Mouse (Mus musculus) urinary bladder, postnatal 36 days (tissue): ENCODE measurements around the gene Jmjd4.

ENCODE experiments used
- DNase-seq, 2 experiments: peaks; one replicate each; pipeline ENCODE4 v3.0.0; 2022; ENCODE audit warnings: low spot score in 2 of 2, mixed read lengths in 1 of 2

Gene Jmjd4

GRCm38 (mm10) chr11:59449741-59450229 is at the start of gene Jmjd4:
Jmjd4 (plus strand) TSS chr11:59450045.
- peak; percentile 90 to 91 for DNase-seq

GRCm38 (mm10) chr11:59400876-59401275 is 49.0 kb upstream of the Jmjd4 start:
- no peak for DNase-seq

GRCm38 (mm10) chr11:59405761-59406160 is 44.1 kb upstream of the Jmjd4 start:
- no peak for DNase-seq

- no peak for DNase-seq
Observed at GRCm38 (mm10) chr11:59410851-59411250, 39.0 kb upstream of the Jmjd4 start.

- DNase-seq = no peak
Observed at GRCm38 (mm10) chr11:59412058-59412457, 37.8 kb upstream of the Jmjd4 start.

- DNase-seq = no peak
Observed at GRCm38 (mm10) chr11:59412999-59413863, 36.6 kb upstream of the Jmjd4 start.

- DNase-seq = no peak
Observed at GRCm38 (mm10) chr11:59418708-59419107, 31.1 kb upstream of the Jmjd4 start.

GRCm38 (mm10) chr11:59421436-59421835 is 28.4 kb upstream of the Jmjd4 start:
- no peak for DNase-seq

GRCm38 (mm10) chr11:59421967-59422366 is 27.9 kb upstream of the Jmjd4 start:
- DNase-seq = peak; percentile 56 to 70

GRCm38 (mm10) chr11:59423010-59423588 is 26.7 kb upstream of the Jmjd4 start:
- DNase-seq = no peak

- no peak for DNase-seq
Observed at GRCm38 (mm10) chr11:59425671-59426101, 24.2 kb upstream of the Jmjd4 start.

- no peak for DNase-seq
Observed at GRCm38 (mm10) chr11:59428057-59428660, 21.7 kb upstream of the Jmjd4 start.

- DNase-seq = no peak
Observed at GRCm38 (mm10) chr11:59429959-59430358, 19.9 kb upstream of the Jmjd4 start.

- no peak for DNase-seq
Observed at GRCm38 (mm10) chr11:59432261-59432660, 17.6 kb upstream of the Jmjd4 start.

- DNase-seq = no peak
Observed at GRCm38 (mm10) chr11:59437954-59438353, 11.9 kb upstream of the Jmjd4 start.

- no peak for DNase-seq
Observed at GRCm38 (mm10) chr11:59443102-59443501, 6.7 kb upstream of the Jmjd4 start.

- DNase-seq = no peak
Observed at GRCm38 (mm10) chr11:59450230-59450771, 456 bp downstream of the Jmjd4 start.

GRCm38 (mm10) chr11:59451086-59451485 is 1.2 kb downstream of the Jmjd4 start, which contains the start of gene Snap47:
Snap47 (minus strand) TSS chr11:59451186.
- no peak for DNase-seq

- DNase-seq = no peak
Observed at GRCm38 (mm10) chr11:59456346-59456745, 6.5 kb downstream of the Jmjd4 start.

- DNase-seq = no peak
Observed at GRCm38 (mm10) chr11:59456891-59457290, 7.0 kb downstream of the Jmjd4 start.

- DNase-seq = peak; percentile 78
Observed at GRCm38 (mm10) chr11:59458973-59459372, 9.1 kb downstream of the Jmjd4 start.

GRCm38 (mm10) chr11:59460459-59460858 is 10.6 kb downstream of the Jmjd4 start:
- no peak for DNase-seq
